Mouse (Mus musculus) heart, postnatal 10 days (tissue): Measurements from ENCODE around the gene 1700092M07Rik. TPM values are rescaled to one million over a fixed set of nuclear protein-coding genes. Genes with fewer than 3 reads are reported as not detected.

ENCODE experiments used
- DNase-seq, 2 experiments: peaks; one replicate each; pipeline ENCODE4 v3.0.0; 2021
- intact Hi-C: fragments of 180-260 bp; cut with DNase I; formaldehyde crosslinking; loops from one replicate; pipeline ENCODE4 v1.15.1; 2025
- microRNA-seq, 2 experiments: library from miRNA; unstranded; fragments of <30 nt; microRNA quantifications; one replicate each; pipeline ENCODE4 v1.2.0; 2022
- total RNA-seq, 2 experiments: library from RNA; stranded (reverse); gene quantifications; 2 replicates each; pipeline ENCODE4 v1.2.3; 2021

Gene 1700092M07Rik
- total RNA-seq, 2 experiments from 2014 or later, result not detected

- DNase-seq, result no peak
- intact Hi-C loops, result no loop called here
These were observed 48.0 kb downstream of the 1700092M07Rik start for GRCm38 (mm10) chr19:8788521-8788920.

- no peak for DNase-seq
- intact Hi-C loops, result no loop called here
These were observed 48.7 kb downstream of the 1700092M07Rik start for GRCm38 (mm10) chr19:8789171-8789570.

GRCm38 (mm10) chr19:8790171-8790570 is 49.7 kb downstream of the 1700092M07Rik start:
- DNase-seq, result no peak
- intact Hi-C loops, result no loop called here

Small RNAs within 50 kb of the gene (microRNA-seq; reads per million reads assigned to microRNA genes)
- gene Mir6992, result 0 reads per million in 2 experiments

Other genes with a start within 250 kb of the 1700092M07Rik start
- gene Slc22a8, start 149.5 kb upstream of the 1700092M07Rik start, total RNA-seq, result under 1 TPM in 1 of 2 experiments, not detected in 1; 0.07 TPM
- gene Slc22a6, start 122.7 kb upstream of the 1700092M07Rik start, total RNA-seq, result not detected
- gene Chrm1, start 76.9 kb upstream of the 1700092M07Rik start, total RNA-seq, result not detected
- gene Slc3a2, start 17.3 kb upstream of the 1700092M07Rik start, total RNA-seq, result 10 to 100 TPM; 36.6 to 56.3 TPM
- gene Wdr74, start 4.9 kb upstream of the 1700092M07Rik start, total RNA-seq, result 10 to 100 TPM; 24.9 to 27.2 TPM
- gene Stx5a, start 695 bp downstream of the 1700092M07Rik start, total RNA-seq, result 10 to 100 TPM; 43.6 to 44.4 TPM
- 10 to 100 TPM; 61.7 to 67.6 TPM for gene Nxf1, start 16.4 kb downstream of the 1700092M07Rik start, total RNA-seq
- gene Tmem223, start 30.3 kb downstream of the 1700092M07Rik start, total RNA-seq, result 100 to 1,000 TPM; 115 to 133 TPM
- 10 to 100 TPM; 13.9 to 22.5 TPM for gene Tmem179b, start 33.7 kb downstream of the 1700092M07Rik start, total RNA-seq
- gene Taf6l, start 45.7 kb downstream of the 1700092M07Rik start, total RNA-seq, result 10 to 100 TPM in 1 of 2 experiments, 1 to 10 TPM in 1; 9.5 to 10.2 TPM
- gene Polr2g, start 57.9 kb downstream of the 1700092M07Rik start, total RNA-seq, result 10 to 100 TPM; 72.7 to 76.0 TPM
- gene Zbtb3, start 61.8 kb downstream of the 1700092M07Rik start, total RNA-seq, result 1 to 10 TPM; 2.2 to 3.0 TPM
- 10 to 100 TPM; 14.2 to 17.6 TPM for gene Ttc9c, start 78.6 kb downstream of the 1700092M07Rik start, total RNA-seq
- gene Hnrnpul2, start 79.3 kb downstream of the 1700092M07Rik start, total RNA-seq, result 10 to 100 TPM; 51.0 to 56.3 TPM
- gene AC129217.1, start 89.1 kb downstream of the 1700092M07Rik start, total RNA-seq, result not detected
- gene Bscl2, start 96.7 kb downstream of the 1700092M07Rik start, total RNA-seq, result 10 to 100 TPM; 25.8 to 34.7 TPM
- not detected for gene Gng3, start 98.5 kb downstream of the 1700092M07Rik start, total RNA-seq
- 1 to 10 TPM; 4.2 to 5.1 TPM for gene Lrrn4cl, start 110.0 kb downstream of the 1700092M07Rik start, total RNA-seq
- 100 to 1,000 TPM; 123 to 126 TPM for gene Ubxn1, start 130.8 kb downstream of the 1700092M07Rik start, total RNA-seq
- gene Uqcc3, start 140.2 kb downstream of the 1700092M07Rik start, total RNA-seq, result 10 to 100 TPM; 50.4 to 58.1 TPM
- 1 to 10 TPM; 2.0 to 9.8 TPM for gene Lbhd1, start 143.0 kb downstream of the 1700092M07Rik start, total RNA-seq
- not detected for gene Gm49403, start 143.2 kb downstream of the 1700092M07Rik start, total RNA-seq
- gene 1810009A15Rik, start 148.1 kb downstream of the 1700092M07Rik start, total RNA-seq, result 10 to 100 TPM; 16.6 to 23.0 TPM
- 1 to 10 TPM in 1 of 2 experiments, not detected in 1; 6.4 TPM for gene Gm49416, start 148.2 kb downstream of the 1700092M07Rik start, total RNA-seq
- gene Ints5, start 152.3 kb downstream of the 1700092M07Rik start, total RNA-seq, result 10 to 100 TPM; 14.5 to 17.1 TPM
- 10 to 100 TPM; 69.3 to 74.5 TPM for gene Ganab, start 157.4 kb downstream of the 1700092M07Rik start, total RNA-seq
- 10 to 100 TPM; 38.7 to 41.8 TPM for gene B3gat3, start 179.7 kb downstream of the 1700092M07Rik start, total RNA-seq
- gene Rom1, start 188.6 kb downstream of the 1700092M07Rik start, total RNA-seq, result 1 to 10 TPM; 6.5 to 7.1 TPM
- gene Eml3, start 188.8 kb downstream of the 1700092M07Rik start, total RNA-seq, result 10 to 100 TPM; 16.7 to 18.7 TPM
- gene Mta2, start 201.2 kb downstream of the 1700092M07Rik start, total RNA-seq, result 10 to 100 TPM; 54.4 to 59.5 TPM
- 10 to 100 TPM in 1 of 2 experiments, 1 to 10 TPM in 1; 8.5 to 10.4 TPM for gene Tut1, start 213.1 kb downstream of the 1700092M07Rik start, total RNA-seq
- 100 to 1,000 TPM; 283 to 289 TPM for gene Eef1g, start 226.3 kb downstream of the 1700092M07Rik start, total RNA-seq
- 100 to 1,000 TPM; 348 to 380 TPM for gene Ahnak, start 248.6 kb downstream of the 1700092M07Rik start, total RNA-seq